Mouse (Mus musculus) forebrain, embryonic 14.5 days (tissue): ENCODE measurements around the gene 4930442H23Rik. TPM values are rescaled to one million over a fixed set of nuclear protein-coding genes. Genes with fewer than 3 reads are reported as not detected.
A peak's percentile ranks its signal among the peaks of the same experiment; 100 is the strongest.
"Not testable (repeated sequence)": the region's sequence is repeated elsewhere in the genome, so short reads cannot be mapped to it uniquely, and the experiment has no call there.

ENCODE experiments used
- ATAC-seq: fragments of 200-750 bp; cut with Nextera tagmentation; 2 replicates; pipeline ENCODE4 v1.8.0; 2017; ENCODE audit warnings: mild to moderate bottlenecking, moderate library complexity
- DNase-seq: peaks from one replicate; pipeline ENCODE4 v3.0.0-alpha.2; 2015; ENCODE audit warnings: low spot score
- H3K27ac ChIP-seq: fragments of 300-500 bp; sonication (generic); 2 replicates; pipeline ENCODE4 v1.5.1; 2014; ENCODE audit warnings: low read depth, mild to moderate bottlenecking, control low read depth, low read length, moderate library complexity
- H3K27me3 ChIP-seq: fragments of 300-500 bp; sonication (generic); replicated peaks from 2 replicates; pipeline ENCODE4 v1.6.1; 2014; ENCODE audit warnings: low read length, control low read depth, mixed read lengths; ENCODE audit not compliant: control insufficient read depth, insufficient read depth
- H3K36me3 ChIP-seq: fragments of 300-500 bp; sonication (generic); 2 replicates; pipeline ENCODE4 v1.6.1; 2014; ENCODE audit warnings: low read length, control low read depth; ENCODE audit not compliant: control insufficient read depth, insufficient read depth
- H3K4me1 ChIP-seq: fragments of 300-500 bp; sonication (generic); 2 replicates; pipeline ENCODE4 v1.6.1; 2014; ENCODE audit warnings: antibody characterized with exemption, low read length, control low read depth; ENCODE audit not compliant: control insufficient read depth, insufficient read depth
- H3K4me2 ChIP-seq: fragments of 300-500 bp; sonication (generic); 2 replicates; pipeline ENCODE4 v1.6.1; 2014; ENCODE audit warnings: mild to moderate bottlenecking, control low read depth, low read length
- H3K4me3 ChIP-seq: fragments of 300-500 bp; sonication (generic); 2 replicates; pipeline ENCODE4 v1.5.1; 2014; ENCODE audit warnings: low read depth, low read length, control low read depth
- H3K9ac ChIP-seq: fragments of 300-500 bp; sonication (generic); 2 replicates; pipeline ENCODE4 v1.6.1; 2014; ENCODE audit warnings: mild to moderate bottlenecking, low read length, control low read depth, moderate library complexity
- H3K9me3 ChIP-seq: fragments of 300-500 bp; sonication (generic); replicated peaks from 2 replicates; pipeline ENCODE4 v1.6.1; 2016; ENCODE audit warnings: low read length, control low read depth, mixed read lengths; ENCODE audit not compliant: control insufficient read depth
- WGBS: fragments of 180-500 bp; shearing (Covaris S2); extraction: QIAGEN DNeasy Blood & Tissue Kit; methylation state at CpG from one replicate; pipeline ENCODE4 v1.1.7; 2014; 5-methylcytosine and 5-hydroxymethylcytosine counted together
- polyA plus RNA-seq: library from polyadenylated mRNA; unstranded; fragments of >200 nt; fragmentation: Nextera tagmentation; extraction: Ambion mirVana; gene quantifications from 2 replicates; pipeline ENCODE4 v1.2.1, GENCODE M21; 2014

Gene 4930442H23Rik
- polyA plus RNA-seq, 1 experiment from 2014 or later = not detected

GRCm38 (mm10) chr10:81182336-81183333 lies 1.0 kb downstream of the 4930442H23Rik start, which contains the start of gene Dapk3:
Gene Dapk3 (plus strand): TSS chr10:81183005.
- Histone ChIP-seq H3K4me3 (peak within 1 kb of the TSS; percentile 60), H3K36me3 (peaks cover 77% of the 10 kb centered on the region), H3K27me3 (no peaks in the 10 kb centered on the region), H3K9me3 (no peaks in the 10 kb centered on the region), H3K4me2 (peak within 1 kb of the TSS; percentile 61), H3K9ac (peak within 1 kb of the TSS; percentile 78), H3K27ac (peak within 1 kb of the TSS; percentile 86), H3K4me1 (peaks cover 2% of the 10 kb centered on the region)
- WGBS = 3% methylated on average over 53 of the region's 53 CpGs
- ATAC-seq = peak; percentile 94
- DNase-seq = peak; percentile 100

GRCm38 (mm10) chr10:81181860-81182259 lies 1.8 kb downstream of the 4930442H23Rik start:
- H3K36me3 ChIP-seq = peaks cover 76% of the 10 kb centered on the region
- DNase-seq, H3K4me3 ChIP-seq, H3K9ac ChIP-seq, H3K9me3 ChIP-seq, H3K27me3 ChIP-seq, ATAC-seq, H3K4me1 ChIP-seq, H3K4me2 ChIP-seq: not testable (repeated sequence)
- WGBS = 77% methylated on average over 12 of the region's 12 CpGs
- 0 out of 2 replicates have a peak overlapping the region, but pooled peaks have one; percentile 39 for H3K27ac ChIP-seq

GRCm38 (mm10) chr10:81180946-81181345 lies 2.7 kb downstream of the 4930442H23Rik start:
- peaks cover 69% of the 10 kb centered on the region for H3K36me3 ChIP-seq
- H3K9ac ChIP-seq = no peak overlapping the region
- no peak overlapping the region for H3K27ac ChIP-seq
- WGBS = 97% methylated on average over 13 of the region's 13 CpGs
- no peak overlapping the region for H3K4me2 ChIP-seq
- no peaks in the 10 kb centered on the region for H3K9me3 ChIP-seq
- no peak overlapping the region for H3K4me3 ChIP-seq
- ATAC-seq = no peak
- H3K4me1 ChIP-seq = peaks cover 6% of the 10 kb centered on the region
- DNase-seq = no peak
- H3K27me3 ChIP-seq = no peaks in the 10 kb centered on the region

GRCm38 (mm10) chr10:81179451-81180342 lies 4.0 kb downstream of the 4930442H23Rik start:
- no peak overlapping the region for H3K4me3 ChIP-seq
- H3K4me1 ChIP-seq = peaks cover 12% of the 10 kb centered on the region
- WGBS = 90% methylated on average over 32 of the region's 32 CpGs
- ATAC-seq (no peak), DNase-seq (no peak)
- no peak overlapping the region for H3K4me2 ChIP-seq
- no peak overlapping the region for H3K27ac ChIP-seq
- H3K9ac ChIP-seq = no peak overlapping the region
- H3K36me3 ChIP-seq = peaks cover 59% of the 10 kb centered on the region
- no peaks in the 10 kb centered on the region for H3K27me3 ChIP-seq
- H3K9me3 ChIP-seq = no peaks in the 10 kb centered on the region

- DNase-seq = no peak
- H3K4me3 ChIP-seq = no peak overlapping the region
- ATAC-seq = no peak
- 93% methylated on average over 11 of the region's 11 CpGs for WGBS
- no peak overlapping the region for H3K27ac ChIP-seq
- no peak overlapping the region for H3K9ac ChIP-seq
- H3K36me3 ChIP-seq = peaks cover 52% of the 10 kb centered on the region
- no peak overlapping the region for H3K4me2 ChIP-seq
- H3K4me1 ChIP-seq = peaks cover 18% of the 10 kb centered on the region
- no peaks in the 10 kb centered on the region for H3K27me3 ChIP-seq
- H3K9me3 ChIP-seq = no peaks in the 10 kb centered on the region
Measured at GRCm38 (mm10) chr10:81178927-81179326, 4.7 kb downstream of the 4930442H23Rik start.

GRCm38 (mm10) chr10:81177958-81178712 lies 5.5 kb downstream of the 4930442H23Rik start:
- peaks cover 52% of the 10 kb centered on the region for H3K36me3 ChIP-seq
- no peak for ATAC-seq

GRCm38 (mm10) chr10:81177491-81177925 lies 6.1 kb downstream of the 4930442H23Rik start:
- H3K27ac ChIP-seq = peak overlapping the region; percentile 93
- H3K4me1 ChIP-seq = peaks cover 25% of the 10 kb centered on the region
- no peak for ATAC-seq

More at GRCm38 (mm10) chr10:81177958-81178712, 5.5 kb downstream of the 4930442H23Rik start:
- H3K27me3 ChIP-seq = no peaks in the 10 kb centered on the region
- peak overlapping the region; percentile 98 for H3K4me2 ChIP-seq
- H3K27ac ChIP-seq = 0 out of 2 replicates have a peak overlapping the region, but pooled peaks have one; percentile 9
- no peaks in the 10 kb centered on the region for H3K9me3 ChIP-seq
- peak overlapping the region; percentile 96 for H3K4me3 ChIP-seq
- peak overlapping the region; percentile 98 for H3K9ac ChIP-seq
- 73% methylated on average over 14 of the region's 14 CpGs for WGBS
- DNase-seq = no peak
- peaks cover 25% of the 10 kb centered on the region for H3K4me1 ChIP-seq

More at GRCm38 (mm10) chr10:81177491-81177925, 6.1 kb downstream of the 4930442H23Rik start:
- peak overlapping the region; percentile 98 for H3K4me2 ChIP-seq
- no peak for DNase-seq
- no peaks in the 10 kb centered on the region for H3K27me3 ChIP-seq
- 17% methylated on average over 16 of the region's 16 CpGs for WGBS
- H3K36me3 ChIP-seq = peaks cover 52% of the 10 kb centered on the region
- H3K9me3 ChIP-seq = no peaks in the 10 kb centered on the region
- peak overlapping the region; percentile 96 for H3K4me3 ChIP-seq
- H3K9ac ChIP-seq = peak overlapping the region; percentile 98
